Mouse (Mus musculus): ENCODE results near the gene Pitpnm1.

Pitpnm1 gene

DNA sequence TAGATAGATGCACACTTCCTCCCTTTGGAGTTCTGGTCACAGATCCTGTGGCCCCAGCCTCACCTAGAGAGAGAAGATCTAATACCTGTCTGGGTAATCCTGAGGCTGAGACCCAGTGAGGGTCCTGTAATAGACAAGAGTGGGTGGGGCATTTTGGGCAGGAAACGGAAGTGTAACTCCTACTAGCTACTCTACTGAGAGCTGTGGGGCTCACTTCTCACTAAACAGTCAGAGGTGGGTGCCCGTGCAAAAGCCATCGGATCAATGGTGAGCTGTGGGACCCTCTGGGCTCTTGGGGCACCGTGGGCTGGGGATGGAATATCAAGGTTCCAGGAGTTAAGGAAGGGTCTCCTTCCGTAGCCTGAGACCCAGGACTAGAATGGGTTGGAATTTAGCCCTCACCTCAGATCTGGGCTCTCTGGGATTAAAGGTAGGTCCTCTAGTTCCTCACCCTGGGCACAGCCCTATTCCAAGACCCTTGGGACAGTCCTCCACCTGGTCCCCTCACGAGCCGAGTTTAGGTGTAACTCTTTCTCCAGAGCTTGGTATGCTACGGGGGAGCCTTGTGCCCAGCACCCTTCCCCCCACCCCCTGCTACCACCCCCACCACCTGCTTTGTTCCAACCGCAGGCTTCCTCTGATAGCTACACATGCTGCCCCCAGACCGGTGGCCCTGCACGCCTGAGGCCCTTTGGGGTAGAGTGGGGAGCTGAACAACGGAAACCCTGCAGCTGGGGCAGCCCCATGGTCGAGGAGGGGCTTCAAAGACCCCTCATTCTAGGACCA, 54.8 kb downstream of the Pitpnm1 start:
- DNase-seq (ENCODE audit: low read depth, low spot score), result no peak

GRCm38 (mm10) chr19:4155223-4156072, 55.6 kb downstream of the Pitpnm1 start:
- DNase-seq (ENCODE audit: low read depth, low spot score), result no peak

GRCm38 (mm10) chr19:4156073-4156579, 56.3 kb downstream of the Pitpnm1 start:
- no peak for DNase-seq (ENCODE audit: low read depth, low spot score)

DNA sequence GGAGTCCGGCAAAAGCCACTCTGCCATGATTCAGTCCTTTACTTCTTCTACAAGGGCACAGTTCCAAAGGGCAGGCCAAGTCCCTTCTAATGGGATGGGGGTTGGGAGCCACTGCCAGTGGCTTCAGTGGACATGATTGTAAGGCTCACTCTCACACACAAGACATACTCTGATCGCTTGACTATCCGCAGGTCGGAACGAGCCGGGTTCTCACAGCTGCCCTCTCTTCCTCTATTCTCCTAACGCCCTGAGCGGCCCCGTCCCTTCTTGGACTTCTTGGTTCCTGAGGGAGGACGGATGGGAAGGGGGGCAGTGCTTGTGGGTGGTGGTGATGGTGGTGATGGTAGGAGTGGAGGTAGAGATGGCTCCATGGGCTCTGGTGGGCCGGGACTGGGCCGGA, 57.0 kb downstream of the Pitpnm1 start:
- no peak for DNase-seq (ENCODE audit: low read depth, low spot score)

GRCm38 (mm10) chr19:4159049-4159448, 59.3 kb downstream of the Pitpnm1 start:
- no peak for DNase-seq (ENCODE audit: low read depth, low spot score)

- peak; percentile 86 for DNase-seq (ENCODE audit: low read depth, low spot score)
These were observed 63.1 kb downstream of the Pitpnm1 start, which contains the start of gene Rps6kb2 for GRCm38 (mm10) chr19:4162646-4163542. Gene Rps6kb2, minus strand, starts transcription at chr19:4163354.

DNA sequence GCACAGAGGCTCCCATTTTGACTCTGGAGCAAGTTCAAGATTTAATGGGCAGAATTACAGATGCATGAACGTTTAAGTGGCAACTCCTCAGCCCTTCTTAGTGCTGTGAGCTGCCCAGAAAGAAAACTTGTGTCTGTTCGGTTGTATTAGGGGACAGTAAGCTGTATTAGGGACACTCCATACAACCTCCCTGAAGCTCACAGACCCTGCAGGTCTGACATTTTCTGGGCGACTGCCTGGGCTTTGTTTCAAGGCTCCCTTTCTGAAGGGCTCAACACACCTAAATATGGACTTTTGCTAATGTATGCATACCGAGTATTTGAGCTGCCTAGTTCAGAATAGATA, 63.7 kb downstream of the Pitpnm1 start:
- DNase-seq (ENCODE audit: low read depth, low spot score), result no peak
